Mouse (Mus musculus) C2C12 (cell line): ENCODE results near the gene Fam166a. TPM values are rescaled to one million over a fixed set of nuclear protein-coding genes. Genes with fewer than 3 reads are reported as not detected.

Source experiments
- H3K27me3 ChIP-seq: one replicate; pipeline ENCODE4 v1.6.1; 2011; ENCODE audit not compliant: control insufficient read depth, insufficient read depth, insufficient read length
- H3K36me3 ChIP-seq: one replicate; pipeline ENCODE4 v1.6.1; 2011; ENCODE audit not compliant: control insufficient read depth, insufficient read depth
- H3K4me3 ChIP-seq: one replicate; pipeline ENCODE4 v1.5.1; 2011; ENCODE audit warnings: mild to moderate bottlenecking, control low read depth; ENCODE audit not compliant: poor library complexity, insufficient read depth, severe bottlenecking
- H3K79me2 ChIP-seq: one replicate; pipeline ENCODE4 v1.6.1; 2011; ENCODE audit not compliant: control insufficient read depth, insufficient read depth
- H3K79me3 ChIP-seq: one replicate; pipeline ENCODE4 v1.6.1; 2011; ENCODE audit warnings: low read depth, control low read depth
- H3ac ChIP-seq: one replicate; pipeline ENCODE3; 2011; ENCODE audit warnings: low read depth; ENCODE audit not compliant: control insufficient read depth, insufficient read length
- CEBPB ChIP-seq: IDR thresholded peaks from one replicate; pipeline ENCODE4 v1.6.1; 2011; ENCODE audit warnings: low read depth, mild to moderate bottlenecking, control low read depth, moderate library complexity
- CTCF ChIP-seq: IDR thresholded peaks from one replicate; pipeline ENCODE4 v1.5.1; 2011; ENCODE audit not compliant: control insufficient read depth, insufficient read depth, insufficient read length
- FOSL1 ChIP-seq: IDR thresholded peaks from one replicate; pipeline ENCODE4 v1.8.0; 2011; ENCODE audit warnings: mild to moderate bottlenecking, low read length; ENCODE audit not compliant: poor library complexity, insufficient read depth, severe bottlenecking
- MAX ChIP-seq: IDR thresholded peaks from one replicate; pipeline ENCODE4 v1.6.1; 2011; ENCODE audit warnings: mild to moderate bottlenecking, control low read depth
- MYOD1 ChIP-seq: IDR thresholded peaks from one replicate; pipeline ENCODE4 v1.6.1; 2011; ENCODE audit warnings: low read depth; ENCODE audit not compliant: control insufficient read depth, insufficient read length
- MYOG ChIP-seq: IDR thresholded peaks from one replicate; pipeline ENCODE4 v1.6.1; 2011; ENCODE audit not compliant: control insufficient read depth, insufficient read length; ENCODE audit errors: extremely low read depth
- USF1 ChIP-seq: IDR thresholded peaks from one replicate; pipeline ENCODE4 v1.6.1; 2011; ENCODE audit warnings: low read depth, mild to moderate bottlenecking, control low read depth, moderate library complexity
- polyA plus RNA-seq: library from polyadenylated mRNA; unstranded; fragments of >200 nt; fragmentation: generic; extraction: Trizol; gene quantifications from one replicate; pipeline ENCODE4 v1.2.1, GENCODE M21; 2012; ENCODE audit warnings: missing spikeins

The Fam166a gene
- polyA plus RNA-seq, 1 experiment = not detected

DNA sequence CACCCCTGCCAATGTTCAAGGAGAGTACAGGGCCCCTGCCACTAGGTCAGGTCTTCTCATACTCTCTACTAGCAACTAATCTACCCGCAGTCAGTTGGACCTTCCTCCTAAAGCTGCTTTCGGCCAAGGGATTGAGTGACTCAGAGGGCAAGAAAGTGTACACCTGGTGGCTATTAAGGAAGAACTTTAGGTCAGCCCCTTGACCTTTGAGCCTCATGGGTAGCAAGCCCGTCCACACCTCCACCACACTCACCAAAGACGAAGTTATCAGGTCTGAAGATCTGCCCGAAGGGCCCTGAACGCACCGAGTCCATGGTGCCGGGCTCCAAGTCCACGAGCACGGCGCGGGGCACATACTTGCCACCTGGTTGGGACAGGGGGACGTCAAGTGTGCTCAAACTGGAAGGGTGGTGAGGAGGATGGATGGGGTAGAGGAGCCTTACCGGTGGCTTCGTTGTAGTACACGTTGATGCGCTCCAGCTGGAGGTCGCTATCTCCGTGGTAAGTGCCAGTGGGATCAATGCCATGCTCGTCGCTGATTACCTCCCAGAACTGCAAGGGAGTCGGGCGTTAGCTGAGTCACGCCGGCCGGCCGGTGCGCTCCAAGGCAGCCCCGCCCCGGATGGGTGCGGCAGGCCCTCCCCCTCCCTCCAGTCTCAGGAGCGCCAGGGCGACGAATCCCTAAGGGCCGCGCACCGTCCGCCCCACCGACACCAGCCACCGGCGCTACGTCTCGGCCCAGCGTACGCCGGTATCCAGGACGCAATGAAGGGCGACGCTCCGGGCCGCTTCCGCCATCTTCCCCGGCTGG, 5.3 kb downstream of the Fam166a start:
- H3K27me3 ChIP-seq = no peaks in the 10 kb centered on the region
- peak overlapping the region; percentile 89 for H3ac ChIP-seq
- peak overlapping the region; percentile 99 for H3K4me3 ChIP-seq
- H3K79me3 ChIP-seq = peaks cover 9% of the 10 kb centered on the region
- peaks cover 19% of the 10 kb centered on the region for H3K79me2 ChIP-seq
- H3K36me3 ChIP-seq = peaks cover 24% of the 10 kb centered on the region
- no peak for TF ChIP-seq CEBPB
- TF ChIP-seq FOSL1 = no peak
- TF ChIP-seq USF1 = no peak
- peak; percentile 51 for TF ChIP-seq MAX
- no peak for TF ChIP-seq MYOG
- no peak for TF ChIP-seq MYOD1
- TF ChIP-seq CTCF = no peak

DNA sequence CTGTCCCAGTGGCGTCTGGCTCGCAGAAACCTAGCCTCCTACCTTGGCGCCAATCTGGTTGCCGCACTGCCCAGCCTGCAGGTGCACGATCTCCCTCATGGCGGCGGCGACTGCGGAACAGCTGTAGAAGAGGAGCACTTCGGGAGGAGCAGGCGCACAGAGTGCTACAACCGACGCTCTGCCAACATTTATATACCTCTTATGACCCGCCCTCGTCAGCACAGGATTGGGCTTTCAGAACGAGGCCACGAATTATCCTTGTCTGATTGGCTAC, 5.9 kb downstream of the Fam166a start, which contains the start of gene Tubb4b:
TSS of gene Tubb4b (minus strand) at position 211 of the 274 bp plus-strand sequence.
- H3K4me3 ChIP-seq = peak within 1 kb of the TSS; percentile 99
- peaks cover 24% of the 10 kb centered on the region for H3K36me3 ChIP-seq
- peak within 1 kb of the TSS; percentile 89 for H3ac ChIP-seq
- peaks cover 9% of the 10 kb centered on the region for H3K79me3 ChIP-seq
- peaks cover 19% of the 10 kb centered on the region for H3K79me2 ChIP-seq
- TF ChIP-seq CTCF (no peak), MYOG (no peak), MYOD1 (no peak)
- no peaks in the 10 kb centered on the region for H3K27me3 ChIP-seq

GRCm38 (mm10) chr2:25224766-25225752, 6.5 kb downstream of the Fam166a start:
- H3ac ChIP-seq = peak overlapping the region; percentile 84
- peaks cover 19% of the 10 kb centered on the region for H3K79me2 ChIP-seq
- no peak for TF ChIP-seq USF1
- TF ChIP-seq CTCF = no peak
- TF ChIP-seq FOSL1 = no peak
- no peak for TF ChIP-seq MAX
- TF ChIP-seq MYOG = no peak
- no peak for TF ChIP-seq MYOD1
- no peak for TF ChIP-seq CEBPB
- peaks cover 2% of the 10 kb centered on the region for H3K27me3 ChIP-seq
- H3K79me3 ChIP-seq = peaks cover 9% of the 10 kb centered on the region
- H3K36me3 ChIP-seq = peaks cover 24% of the 10 kb centered on the region
- peak overlapping the region; percentile 99 for H3K4me3 ChIP-seq

- no peak for TF ChIP-seq USF1
- TF ChIP-seq CEBPB = no peak
- TF ChIP-seq MYOD1 = no peak
- no peak for TF ChIP-seq FOSL1
- no peak for TF ChIP-seq MAX
- no peak for TF ChIP-seq MYOG
- TF ChIP-seq CTCF = no peak
- H3K79me3 ChIP-seq = peaks cover 9% of the 10 kb centered on the region
- H3K27me3 ChIP-seq = peaks cover 11% of the 10 kb centered on the region
- H3K79me2 ChIP-seq = peaks cover 19% of the 10 kb centered on the region
- H3ac ChIP-seq = no peak overlapping the region
- peaks cover 24% of the 10 kb centered on the region for H3K36me3 ChIP-seq
- H3K4me3 ChIP-seq = peak overlapping the region; percentile 38
These were observed 7.3 kb downstream of the Fam166a start for GRCm38 (mm10) chr2:25225811-25226379.

- H3K79me3 ChIP-seq = peaks cover 9% of the 10 kb centered on the region
- peaks cover 20% of the 10 kb centered on the region for H3K36me3 ChIP-seq
- H3K4me3 ChIP-seq = no peak overlapping the region
- TF ChIP-seq CTCF (no peak), MYOD1 (no peak), MYOG (no peak), CEBPB (no peak), USF1 (no peak), FOSL1 (no peak), MAX (no peak)
- no peak overlapping the region for H3ac ChIP-seq
- H3K27me3 ChIP-seq = peaks cover 20% of the 10 kb centered on the region
- peaks cover 19% of the 10 kb centered on the region for H3K79me2 ChIP-seq
These were observed 8.3 kb downstream of the Fam166a start for GRCm38 (mm10) chr2:25226864-25227263.
